Mouse (Mus musculus): ENCODE results near the gene Ace2.

DNA sequence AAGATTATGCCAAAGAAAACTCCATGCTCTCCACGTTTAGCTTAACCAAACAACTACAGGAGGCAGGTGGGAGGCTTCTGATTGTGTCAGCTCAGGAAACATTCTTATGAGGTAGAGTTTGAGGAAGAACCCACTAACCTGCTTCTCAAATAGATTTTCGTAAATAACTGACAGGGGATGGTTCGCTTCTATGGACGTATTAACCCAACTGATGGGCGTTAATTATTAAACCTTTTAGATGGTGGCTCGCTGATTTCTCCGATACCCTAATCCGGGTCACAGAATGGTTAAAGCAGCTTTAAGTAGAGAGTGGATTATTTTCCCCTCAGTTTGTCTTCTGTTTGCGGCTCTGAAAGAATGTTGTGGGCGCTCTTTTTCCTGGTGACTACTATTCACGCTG, 49.2 kb upstream of the Ace2 start:
- TF ChIP-seq CTCF (IDR thresholded peaks at IDR 0.05; ENCODE audit: extremely low read depth, insufficient read depth, low read length) (no peak), POLR2A (IDR thresholded peaks at IDR 0.05; ENCODE audit: extremely low read depth, insufficient read depth, low read length) (no peak)

Measured in cortical plate, adult 2 months (tissue).